Mouse (Mus musculus) urinary bladder, adult 2 months (tissue): ENCODE results near the gene Aff3. TPM values are rescaled to one million over a fixed set of nuclear protein-coding genes. Genes with fewer than 3 reads are reported as not detected.

Source experiments
- DNase-seq: peaks from one replicate; pipeline ENCODE4 v3.0.0; 2022; ENCODE audit warnings: low spot score
- polyA plus RNA-seq: library from polyadenylated mRNA; depleted of rRNA; stranded (reverse); fragments of >200 nt; gene quantifications from 2 replicates; pipeline ENCODE4 v1.2.3, GENCODE M21; 2012

Aff3 gene
- polyA plus RNA-seq, 1 experiment, result 2.3 TPM

DNA sequence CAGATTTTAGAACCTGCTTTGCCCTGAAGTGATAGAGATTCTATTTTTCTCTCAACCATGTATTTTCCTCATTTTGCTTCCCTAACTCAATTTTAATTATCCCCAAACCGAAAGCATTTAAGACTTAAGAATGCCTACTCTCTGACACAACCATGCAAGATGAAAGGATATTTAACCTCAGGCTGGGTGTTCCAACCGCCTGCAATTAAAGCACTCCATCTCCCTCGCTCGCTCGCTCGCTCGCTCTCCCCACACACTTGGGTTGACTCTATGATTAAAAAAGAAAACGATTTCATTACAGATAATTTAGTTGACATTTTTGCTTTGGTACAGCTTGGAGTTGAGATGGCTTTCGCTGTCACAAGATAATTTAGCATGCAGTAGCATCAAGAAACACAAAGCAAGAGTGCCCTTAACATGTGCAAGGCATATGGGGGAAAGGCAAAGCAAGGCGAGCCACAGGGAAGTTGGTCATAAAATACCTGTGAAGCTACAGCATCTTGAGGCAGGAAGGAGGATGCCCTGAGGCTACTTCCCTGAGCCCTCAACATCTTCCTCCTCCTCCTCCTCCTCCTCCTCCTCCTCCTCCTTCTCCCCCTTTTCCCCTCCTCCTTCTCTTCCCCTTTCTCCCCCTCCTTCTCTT, 167.7 kb downstream of the Aff3 start:
- DNase-seq, result no peak

- no peak for DNase-seq
These were observed 169.5 kb downstream of the Aff3 start for GRCm38 (mm10) chr1:38495284-38495683.

- no peak for DNase-seq
These were observed 175.0 kb downstream of the Aff3 start for GRCm38 (mm10) chr1:38489733-38490132.

DNA sequence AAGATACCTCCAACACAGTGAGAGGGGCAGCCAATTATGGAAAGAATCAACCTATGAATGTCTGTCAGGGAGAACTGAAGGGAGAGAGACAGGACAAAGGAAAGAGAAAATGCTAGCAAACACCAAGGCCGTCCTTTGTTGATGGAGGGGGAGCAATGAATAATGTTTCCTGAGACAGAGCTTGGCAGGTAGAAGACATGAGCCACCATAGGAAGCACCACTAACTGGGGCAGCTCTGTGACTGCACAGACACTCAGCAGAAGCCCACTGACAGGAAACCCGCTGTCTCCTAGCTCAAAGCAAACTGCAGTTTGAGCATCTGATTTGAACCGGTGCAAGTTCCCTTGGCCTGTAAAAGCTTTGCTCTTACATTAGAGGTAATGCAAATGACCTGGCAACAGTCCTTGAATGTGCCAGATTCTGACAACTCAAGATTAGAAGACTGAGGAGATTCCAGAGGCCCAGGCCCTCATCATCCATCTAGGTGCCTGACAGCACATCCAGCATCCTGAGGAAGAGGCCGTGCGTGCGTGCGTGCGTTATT, 176.0 kb downstream of the Aff3 start:
- no peak for DNase-seq

GRCm38 (mm10) chr1:38487884-38488283, 176.9 kb downstream of the Aff3 start:
- no peak for DNase-seq

DNA sequence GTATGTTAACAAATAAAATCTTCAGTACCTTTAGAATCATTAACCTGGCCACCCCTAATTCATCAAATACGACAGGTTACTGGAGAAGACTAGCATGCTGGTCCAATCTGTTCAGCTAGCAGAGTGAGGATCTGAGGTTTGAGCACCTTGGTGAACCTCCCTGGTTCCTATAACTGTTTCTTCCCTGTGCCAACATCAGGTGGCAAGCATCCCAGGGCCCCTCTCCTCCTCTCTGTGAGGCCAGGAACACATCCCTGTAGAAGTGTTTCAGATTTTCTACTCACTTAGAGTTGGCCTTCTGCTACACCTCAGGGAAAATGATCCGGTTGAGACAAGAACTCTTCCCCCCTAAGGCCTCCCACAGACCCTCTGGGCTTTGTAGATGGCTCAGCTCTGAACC, 181.6 kb downstream of the Aff3 start:
- DNase-seq, result no peak

GRCm38 (mm10) chr1:38478246-38478743, 186.5 kb downstream of the Aff3 start:
- DNase-seq, result no peak

DNA sequence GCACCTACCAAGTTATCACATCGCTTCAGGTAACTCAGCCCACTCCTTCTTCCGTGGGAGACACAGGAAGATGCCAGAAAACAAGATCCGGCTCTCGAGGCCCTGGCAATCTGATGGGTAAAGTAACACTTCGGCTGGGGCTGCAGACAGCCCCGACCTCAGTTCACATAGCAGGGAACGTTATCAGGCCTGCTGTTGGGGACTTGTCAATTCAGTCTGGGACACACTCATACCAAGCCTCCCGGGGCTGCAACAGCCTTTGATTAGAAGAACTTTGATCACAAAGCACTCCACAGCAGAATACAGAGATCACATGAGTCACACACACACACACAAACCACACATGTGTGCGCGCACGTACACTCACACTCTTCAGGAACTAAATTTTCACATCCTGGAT, 193.9 kb downstream of the Aff3 start:
- DNase-seq, result no peak

GRCm38 (mm10) chr1:38470166-38470565, 194.6 kb downstream of the Aff3 start:
- no peak for DNase-seq

- no peak for DNase-seq
These were observed 197.3 kb downstream of the Aff3 start for GRCm38 (mm10) chr1:38467305-38468083.

- no peak for DNase-seq
These were observed 208.0 kb downstream of the Aff3 start for GRCm38 (mm10) chr1:38456719-38457269.

DNA sequence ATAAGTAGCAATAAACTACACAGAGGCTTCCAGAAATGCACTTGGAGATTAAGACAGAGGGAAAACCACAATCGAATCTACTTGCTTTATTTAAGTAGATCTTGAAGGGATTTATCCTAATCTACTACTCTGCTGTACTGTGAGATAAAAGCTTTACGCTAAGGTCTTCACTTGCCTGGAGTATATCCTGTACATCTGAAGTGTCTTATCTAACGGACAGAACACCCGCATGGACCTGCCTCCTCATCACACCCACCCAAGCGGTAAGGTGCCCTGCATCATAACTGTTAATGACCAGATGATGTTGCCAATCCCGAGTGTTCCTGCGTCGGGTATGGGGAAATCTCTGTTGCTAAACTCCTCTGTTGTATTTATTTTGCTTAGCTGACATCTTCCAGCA, 209.8 kb downstream of the Aff3 start:
- no peak for DNase-seq

- DNase-seq, result no peak
These were observed 213.4 kb downstream of the Aff3 start for GRCm38 (mm10) chr1:38451367-38451766.

DNA sequence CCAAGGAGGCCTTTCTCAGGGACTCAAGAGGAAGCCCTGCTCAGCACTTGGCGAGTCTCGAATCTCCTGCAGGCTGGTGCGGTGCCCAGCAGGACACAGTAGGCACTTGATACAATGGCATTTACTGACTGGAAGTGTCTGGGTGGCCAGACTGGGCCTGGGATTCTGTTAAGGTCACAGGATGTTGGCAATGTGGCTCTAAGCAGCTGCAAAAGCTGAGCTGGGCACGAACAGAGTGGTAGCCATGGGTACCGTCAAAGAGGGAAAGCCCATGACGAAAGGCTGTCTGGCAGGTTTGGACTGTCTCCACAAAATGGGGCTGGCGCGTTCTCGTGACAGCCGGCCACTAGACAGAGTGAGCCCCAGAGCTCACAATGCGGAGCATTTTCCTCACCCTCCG, 214.1 kb downstream of the Aff3 start:
- no peak for DNase-seq

- no peak for DNase-seq
These were observed 214.8 kb downstream of the Aff3 start for GRCm38 (mm10) chr1:38449816-38450478.

- no peak for DNase-seq
These were observed 215.9 kb downstream of the Aff3 start for GRCm38 (mm10) chr1:38448854-38449253.

- no peak for DNase-seq
These were observed 217.2 kb downstream of the Aff3 start for GRCm38 (mm10) chr1:38447581-38447980.

GRCm38 (mm10) chr1:38446152-38446820, 218.5 kb downstream of the Aff3 start:
- no peak for DNase-seq

- DNase-seq, result no peak
These were observed 221.9 kb downstream of the Aff3 start for GRCm38 (mm10) chr1:38442887-38443286.

GRCm38 (mm10) chr1:38442479-38442878, 222.3 kb downstream of the Aff3 start:
- no peak for DNase-seq

- DNase-seq, result no peak
These were observed 223.0 kb downstream of the Aff3 start for GRCm38 (mm10) chr1:38441800-38442199.

DNA sequence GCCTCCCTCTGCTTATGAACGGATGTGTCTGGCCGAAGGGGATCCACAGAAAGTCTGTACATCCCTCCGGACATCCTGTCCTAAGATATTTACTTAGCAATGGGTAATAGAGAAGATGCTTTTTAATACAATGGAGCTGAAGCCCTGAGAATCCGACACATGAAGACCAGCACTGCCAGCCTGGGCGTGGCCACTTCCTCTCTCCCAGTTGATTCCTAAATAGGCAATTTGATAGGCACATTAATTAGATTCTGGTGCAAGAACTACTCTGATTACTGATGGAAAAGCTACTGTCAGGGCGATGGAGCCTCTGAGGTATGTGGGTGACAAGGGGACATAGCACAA, 224.3 kb downstream of the Aff3 start:
- DNase-seq, result no peak
